In genomic region chr11:74834650-74835277, GRCm38 (mm10) we compare ENCODE assay signal across 9 mouse cellular contexts. TPM values are rescaled to one million over a fixed set of nuclear protein-coding genes. Genes with fewer than 3 reads are reported as not detected.
A peak's percentile ranks its signal among the peaks of the same experiment; 100 is the strongest.
DNase-seq lines count a peak whose midpoint lies in the region; ATAC-seq and TF ChIP-seq lines count a peak whose summit lies in the region.
"Had no signal": no experiment of that assay in that cellular context is flagged by ENCODE, and none has a peak within 500 bp of the region (broad histone marks: within the 10 kb centered on the region; RNA-seq: fewer than 3 reads in every experiment).

No protein-coding gene starts in this region.

- 0 out of 2 replicates have a peak, but pooled peaks cover under 1% of the 10 kb centered on the region for H3K36me3 ChIP-seq in forebrain, embryonic 13.5 days (ENCODE audit: poor library complexity, severe bottlenecking)
- peaks cover 8% of the 10 kb centered on the region; the same call in 1 of the 2 replicates for H3K36me3 ChIP-seq in forebrain, postnatal 0 days (ENCODE audit: insufficient read depth)
- H3K36me3 ChIP-seq in lung, embryonic 14.5 days (ENCODE audit: insufficient read depth): no peaks in the 10 kb centered on the region
- H3K36me3 ChIP-seq in embryonic facial prominence, embryonic 14.5 days (ENCODE audit: control insufficient read depth, insufficient read depth, low read length): peaks cover 5% of the 10 kb centered on the region; the same call in 1 of the 2 replicates
- H3K36me3 ChIP-seq in myocyte (ENCODE audit: control insufficient read depth, insufficient read depth): no peaks in the 10 kb centered on the region
- H3K36me3 ChIP-seq in midbrain, embryonic 10.5 days: peaks cover 17% of the 10 kb centered on the region

- WGBS in forebrain, embryonic 13.5 days: 62% methylated on average over 5 of the region's 5 CpGs
- WGBS in forebrain, postnatal 0 days: 50% methylated on average over 5 of the region's 5 CpGs
- 39% methylated on average over 5 of the region's 5 CpGs for WGBS in lung, embryonic 14.5 days
- WGBS in lung, adult 2 months: 17% methylated on average over 5 of the region's 5 CpGs
- WGBS in embryonic facial prominence, embryonic 14.5 days: 62% methylated on average over 5 of the region's 5 CpGs
- 61% methylated on average over 5 of the region's 5 CpGs for WGBS in midbrain, embryonic 10.5 days

- H3K9me3 ChIP-seq in forebrain, embryonic 13.5 days (replicated peaks): no peaks in the 10 kb centered on the region
- H3K9me3 ChIP-seq in forebrain, postnatal 0 days (ENCODE audit: low read length): no peaks in the 10 kb centered on the region
- no peaks in the 10 kb centered on the region for H3K9me3 ChIP-seq in lung, embryonic 14.5 days (ENCODE audit: low read depth, low read length)
- H3K9me3 ChIP-seq in embryonic facial prominence, embryonic 14.5 days (ENCODE audit: control insufficient read depth, low read length): no peaks in the 10 kb centered on the region
- H3K9me3 ChIP-seq in midbrain, embryonic 10.5 days (replicated peaks): no peaks in the 10 kb centered on the region
- H3K9me3 ChIP-seq: G1E had no signal

- H3K4me3 ChIP-seq in forebrain, embryonic 13.5 days: no peak overlapping the region; the same call in 1 of the 2 replicates
- no peak overlapping the region for H3K4me3 ChIP-seq in forebrain, postnatal 0 days (ENCODE audit: low read depth, low read length)
- no peak overlapping the region for H3K4me3 ChIP-seq in lung, embryonic 14.5 days (ENCODE audit: low read depth, low read length)
- no peak overlapping the region for H3K4me3 ChIP-seq in lung, adult 2 months (replicated peaks; ENCODE audit: extremely low read depth, low read depth, low read length)
- H3K4me3 ChIP-seq in embryonic facial prominence, embryonic 14.5 days (ENCODE audit: low read depth, low read length): no peak overlapping the region
- no peak overlapping the region for H3K4me3 ChIP-seq in myocyte
- H3K4me3 ChIP-seq in midbrain, embryonic 10.5 days: no peak overlapping the region

- TF ChIP-seq CTCF in forebrain, postnatal 0 days (IDR thresholded peaks at IDR 0.05; ENCODE audit: low read depth): no peak
- TF ChIP-seq CTCF in lung, embryonic 14.5 days (IDR thresholded peaks at IDR 0.05; ENCODE audit: low read depth): no peak
- TF ChIP-seq CTCF in lung, adult 2 months (IDR thresholded peaks at IDR 0.05; ENCODE audit: insufficient read depth, low read length): no peak

- H3ac ChIP-seq in myocyte (ENCODE audit: control insufficient read depth, insufficient read length): no peak overlapping the region

- H3K27ac ChIP-seq in forebrain, embryonic 13.5 days: peak overlapping the region; percentile 5; the same call in 1 of the 2 replicates
- H3K27ac ChIP-seq in forebrain, postnatal 0 days (ENCODE audit: low read depth, low read length): no peak overlapping the region
- peak overlapping the region; percentile 64; the same call in 1 of the 2 replicates for H3K27ac ChIP-seq in lung, embryonic 14.5 days (ENCODE audit: low read depth)
- peak overlapping the region; percentile 53; the same call in 1 of the 2 replicates for H3K27ac ChIP-seq in embryonic facial prominence, embryonic 14.5 days (replicated peaks; ENCODE audit: low read depth, low read length)
- no peak overlapping the region for H3K27ac ChIP-seq in midbrain, embryonic 10.5 days (replicated peaks)

- no peak for ATAC-seq in forebrain, embryonic 13.5 days
- no peak for ATAC-seq in forebrain, postnatal 0 days
- no peak for ATAC-seq in lung, embryonic 14.5 days (ENCODE audit: insufficient read depth)
- ATAC-seq in embryonic facial prominence, embryonic 14.5 days (ENCODE audit: low read depth): no peak

- no peak for TF ChIP-seq POLR2A in lung, adult 2 months (IDR thresholded peaks at IDR 0.05; ENCODE audit: borderline replicate concordance, extremely low read depth, low read depth, low read length)
- no peak for TF ChIP-seq POLR2A in myocyte (IDR thresholded peaks at IDR 0.05; ENCODE audit: insufficient read length, low read depth)

- 0 out of 2 replicates have a peak overlapping the region, but pooled peaks have one; percentile 91 for H3K4me2 ChIP-seq in forebrain, embryonic 13.5 days
- H3K4me2 ChIP-seq in forebrain, postnatal 0 days (ENCODE audit: low read depth): no peak overlapping the region
- no peak overlapping the region for H3K4me2 ChIP-seq in lung, embryonic 14.5 days
- H3K4me2 ChIP-seq in embryonic facial prominence, embryonic 14.5 days (ENCODE audit: low read depth, low read length): no peak overlapping the region
- peak overlapping the region; percentile 83 for H3K4me2 ChIP-seq in myocyte (ENCODE audit: low read depth)

- no peaks in the 10 kb centered on the region for H3K27me3 ChIP-seq in forebrain, embryonic 13.5 days
- H3K27me3 ChIP-seq in forebrain, postnatal 0 days (ENCODE audit: insufficient read depth, low read length): no peaks in the 10 kb centered on the region
- no peaks in the 10 kb centered on the region for H3K27me3 ChIP-seq in lung, embryonic 14.5 days (ENCODE audit: insufficient read depth, low read length)
- H3K27me3 ChIP-seq in embryonic facial prominence, embryonic 14.5 days (replicated peaks; ENCODE audit: control insufficient read depth, insufficient read depth, low read length): no peaks in the 10 kb centered on the region
- H3K27me3 ChIP-seq in myocyte (ENCODE audit: control insufficient read depth, insufficient read depth, insufficient read length): no peaks in the 10 kb centered on the region
- H3K27me3 ChIP-seq in midbrain, embryonic 10.5 days (ENCODE audit: low read depth, poor library complexity, severe bottlenecking): peaks cover 15% of the 10 kb centered on the region

- peaks cover 53% of the 10 kb centered on the region for H3K4me1 ChIP-seq in forebrain, embryonic 13.5 days
- H3K4me1 ChIP-seq in forebrain, postnatal 0 days (ENCODE audit: insufficient read depth): peaks cover 6% of the 10 kb centered on the region; the same call in 1 of the 2 replicates
- H3K4me1 ChIP-seq in lung, embryonic 14.5 days (ENCODE audit: insufficient read depth): peaks cover 14% of the 10 kb centered on the region
- H3K4me1 ChIP-seq in lung, adult 2 months (ENCODE audit: control insufficient read depth, insufficient read depth, low read length): peaks cover 28% of the 10 kb centered on the region
- peaks cover 24% of the 10 kb centered on the region for H3K4me1 ChIP-seq in embryonic facial prominence, embryonic 14.5 days (ENCODE audit: control insufficient read depth, insufficient read depth, low read length)
- peaks cover 73% of the 10 kb centered on the region for H3K4me1 ChIP-seq in midbrain, embryonic 10.5 days

- H3K79me2 ChIP-seq in myocyte (ENCODE audit: control insufficient read depth, insufficient read depth): peaks cover 44% of the 10 kb centered on the region

- no peak for DNase-seq in forebrain, postnatal 0 days
- DNase-seq in lung, embryonic 14.5 days: no peak
- DNase-seq in lung, adult 2 months: no peak
- DNase-seq in embryonic facial prominence, embryonic 14.5 days (ENCODE audit: low spot score): no peak
- DNase-seq in ovary, adult 18-20 months (ENCODE audit: low spot score): no peak
- no peak for DNase-seq in midbrain, embryonic 10.5 days (ENCODE audit: low spot score)

- H3K9ac ChIP-seq in forebrain, embryonic 13.5 days: 0 out of 2 replicates have a peak overlapping the region, but pooled peaks have one; percentile 26
- H3K9ac ChIP-seq in forebrain, postnatal 0 days: no peak overlapping the region
- H3K9ac ChIP-seq in lung, embryonic 14.5 days: no peak overlapping the region
- no peak overlapping the region for H3K9ac ChIP-seq in embryonic facial prominence, embryonic 14.5 days (ENCODE audit: low read depth, low read length)

TF ChIP-seq in myocyte, 11 proteins besides CTCF, POLR2A, EP300 and RAD21:
- TF ChIP-seq REST (IDR thresholded peaks at IDR 0.05; ENCODE audit: insufficient read depth, insufficient read length): no peak
- TF ChIP-seq USF1 (IDR thresholded peaks at IDR 0.05; ENCODE audit: low read depth): no peak

RNA-seq across cellular contexts. Expression of gene Mnt, which starts 4.0 kb away (rescaled TPM):
- polyA plus RNA-seq in forebrain, embryonic 13.5 days (2015; fragmentation: Nextera tagmentation; extraction: Ambion mirVana): 6.8 and 8.1 TPM in 2 replicates
- 14.2 and 15.9 TPM in 2 replicates for total RNA-seq in forebrain, postnatal 0 days (2014; rRNA removed)
- polyA plus RNA-seq in forebrain, postnatal 0 days (2015; fragmentation: Nextera tagmentation; extraction: Ambion mirVana): 6.8 and 8.1 TPM in 2 replicates
- polyA plus RNA-seq in lung, embryonic 14.5 days (2014; fragmentation: Nextera tagmentation; extraction: Ambion mirVana): 4.3 and 4.4 TPM in 2 replicates
- polyA plus RNA-seq in lung, adult 2 months (2012; rRNA removed): 21.3 and 22.2 TPM in 2 replicates
- 4.8 and 5.8 TPM in 2 replicates for polyA plus RNA-seq in embryonic facial prominence, embryonic 14.5 days (2014; fragmentation: Nextera tagmentation; extraction: Ambion mirVana)
- polyA plus RNA-seq in myocyte (2012; fragmentation: generic; extraction: Trizol): 12.7 TPM
- polyA plus RNA-seq in midbrain, embryonic 10.5 days (2016; fragmentation: Nextera tagmentation; extraction: Ambion mirVana): 4.2 and 5.5 TPM in 2 replicates

Comparison
In these comparisons a context has a peak if more than half of its experiments do, and no peak if none do; other contexts are left out.
1. H3K27ac ChIP-seq: peak in forebrain, embryonic 13.5 days (single experiment), lung, embryonic 14.5 days (single experiment) and embryonic facial prominence, embryonic 14.5 days (single experiment); none in forebrain, postnatal 0 days (single experiment) and midbrain, embryonic 10.5 days (single experiment).
2. H3K4me2 ChIP-seq: peak in forebrain, embryonic 13.5 days (single experiment) and myocyte (single experiment); none in forebrain, postnatal 0 days (single experiment), lung, embryonic 14.5 days (single experiment) and embryonic facial prominence, embryonic 14.5 days (single experiment).